Mouse (Mus musculus): Measurements from ENCODE around the gene Slc26a8. TPM values are rescaled to one million over a fixed set of nuclear protein-coding genes. Genes with fewer than 3 reads are reported as not detected.
A peak's percentile ranks its signal among the peaks of the same experiment; 100 is the strongest.
"Not testable (repeated sequence)": the region's sequence is repeated elsewhere in the genome, so short reads cannot be mapped to it uniquely, and the experiment has no call there.

Gene Slc26a8
- 0.34 and 0.51 TPM in 2 replicates for polyA plus RNA-seq (2014; fragmentation: Nextera tagmentation; extraction: Ambion mirVana)

GRCm38 (mm10) chr17:28689586-28690283 is at the start of gene Slc26a8:
Gene Slc26a8 (minus strand): TSS chr17:28690233.
- Histone ChIP-seq H3K9me3 (ENCODE audit: control insufficient read depth, low read length) (no peaks in the 10 kb centered on the region), H3K4me1 (ENCODE audit: control insufficient read depth in 2 of 2, insufficient read depth in 2 of 2, low read length in 2 of 2) (peaks cover 9 to 22% of the 10 kb centered on the region in 2 experiments), H3K36me3 (ENCODE audit: control insufficient read depth, insufficient read depth, low read length) (no peaks in the 10 kb centered on the region), H3K4me3 (ENCODE audit: control insufficient read depth in 1 of 2, insufficient read depth in 1 of 2, low read depth in 1 of 2, low read length in 2 of 2) (peak within 1 kb of the TSS; percentile 55 to 96), H3K9ac (ENCODE audit: low read length) (peak within 1 kb of the TSS; percentile 77), H3K27me3 (ENCODE audit: control insufficient read depth, insufficient read depth, low read length) (peaks cover 5% of the 10 kb centered on the region; the same call in 1 of the 2 replicates), H3K27ac (replicated peaks in 1 of 2; ENCODE audit: control insufficient read depth in 1 of 2, insufficient read depth in 1 of 2, low read depth in 2 of 2, low read length in 2 of 2) (peak within 1 kb of the TSS; percentile 46 to 64), H3K4me2 (ENCODE audit: low read length) (peak within 1 kb of the TSS; percentile 87)
- no peak for ATAC-seq (ENCODE audit: insufficient number of reproducible peaks, insufficient read depth, low FRiP score, low read depth)
- WGBS = 10% methylated on average over 40 of the region's 40 CpGs

DNA sequence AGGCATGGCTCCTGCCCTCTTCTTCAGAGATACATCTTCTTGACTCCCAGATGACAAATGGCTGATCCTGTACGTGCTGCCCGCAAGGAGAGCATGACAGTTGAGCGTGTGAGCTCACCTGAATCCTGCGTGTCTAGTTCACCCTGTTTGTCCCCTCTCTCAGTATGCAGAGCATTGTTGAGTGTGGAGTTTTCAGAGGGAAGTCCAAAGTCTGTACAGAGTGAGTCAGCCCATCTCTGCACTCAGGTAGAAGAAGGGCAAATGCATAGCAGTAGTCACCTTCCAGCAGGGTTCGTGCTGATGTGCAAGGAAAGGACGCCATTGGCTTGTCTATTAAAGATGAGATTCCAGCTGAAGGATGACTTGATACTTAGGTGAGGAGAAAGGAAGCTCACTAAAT is 49.2 kb upstream of the Slc26a8 start:
- ATAC-seq (ENCODE audit: insufficient number of reproducible peaks, insufficient read depth, low FRiP score, low read depth) = no peak
- Histone ChIP-seq H3K9me3 (ENCODE audit: control insufficient read depth, low read length) (no peaks in the 10 kb centered on the region), H3K27ac (replicated peaks in 1 of 2; ENCODE audit: control insufficient read depth in 1 of 2, insufficient read depth in 1 of 2, low read depth in 2 of 2, low read length in 2 of 2) (no peak overlapping the region), H3K4me1 (ENCODE audit: control insufficient read depth in 2 of 2, insufficient read depth in 2 of 2, low read length in 2 of 2) (no peaks in the 10 kb centered on the region; a peak in 1 of 4 replicates), H3K9ac (ENCODE audit: low read length) (no peak overlapping the region), H3K36me3 (ENCODE audit: control insufficient read depth, insufficient read depth, low read length) (peaks cover 88% of the 10 kb centered on the region), H3K4me3 (ENCODE audit: control insufficient read depth in 1 of 2, insufficient read depth in 1 of 2, low read depth in 1 of 2, low read length in 2 of 2) (no peak overlapping the region), H3K4me2 (ENCODE audit: low read length) (no peak overlapping the region), H3K27me3 (ENCODE audit: control insufficient read depth, insufficient read depth, low read length) (no peaks in the 10 kb centered on the region)
- WGBS = 96% methylated on average over 6 of the region's 6 CpGs

- H3K36me3 ChIP-seq (ENCODE audit: control insufficient read depth, insufficient read depth, low read length) = peaks cover 83% of the 10 kb centered on the region
- WGBS = 86% methylated on average over 4 of the region's 4 CpGs
- H3K4me3 ChIP-seq (ENCODE audit: control insufficient read depth in 1 of 2, insufficient read depth in 1 of 2, low read depth in 1 of 2, low read length in 2 of 2) = no peak overlapping the region
- H3K9ac ChIP-seq (ENCODE audit: low read length) = no peak overlapping the region
- no peaks in the 10 kb centered on the region for H3K27me3 ChIP-seq (ENCODE audit: control insufficient read depth, insufficient read depth, low read length)
- ATAC-seq (ENCODE audit: insufficient number of reproducible peaks, insufficient read depth, low FRiP score, low read depth) = no peak
- no peaks in the 10 kb centered on the region for H3K9me3 ChIP-seq (ENCODE audit: control insufficient read depth, low read length)
- no peak overlapping the region for H3K27ac ChIP-seq (replicated peaks in 1 of 2; ENCODE audit: control insufficient read depth in 1 of 2, insufficient read depth in 1 of 2, low read depth in 2 of 2, low read length in 2 of 2)
- no peaks in the 10 kb centered on the region; a peak in 1 of 4 replicates for H3K4me1 ChIP-seq (ENCODE audit: control insufficient read depth in 2 of 2, insufficient read depth in 2 of 2, low read length in 2 of 2)
- H3K4me2 ChIP-seq (ENCODE audit: low read length) = no peak overlapping the region
Observed at GRCm38 (mm10) chr17:28737973-28738372, 47.9 kb upstream of the Slc26a8 start.

GRCm38 (mm10) chr17:28736486-28736885 is 46.5 kb upstream of the Slc26a8 start:
- Histone ChIP-seq H3K4me3 (ENCODE audit: control insufficient read depth in 1 of 2, insufficient read depth in 1 of 2, low read depth in 1 of 2, low read length in 2 of 2) (no peak overlapping the region), H3K9ac (ENCODE audit: low read length) (no peak overlapping the region), H3K27me3 (ENCODE audit: control insufficient read depth, insufficient read depth, low read length) (no peaks in the 10 kb centered on the region), H3K27ac (replicated peaks in 1 of 2; ENCODE audit: control insufficient read depth in 1 of 2, insufficient read depth in 1 of 2, low read depth in 2 of 2, low read length in 2 of 2) (no peak overlapping the region), H3K4me1 (ENCODE audit: control insufficient read depth in 2 of 2, insufficient read depth in 2 of 2, low read length in 2 of 2) (no peaks in the 10 kb centered on the region; a peak in 1 of 4 replicates), H3K9me3 (ENCODE audit: control insufficient read depth, low read length) (no peaks in the 10 kb centered on the region), H3K4me2 (ENCODE audit: low read length) (no peak overlapping the region), H3K36me3 (ENCODE audit: control insufficient read depth, insufficient read depth, low read length) (peaks cover 83% of the 10 kb centered on the region)
- 66% methylated on average over 4 of the region's 4 CpGs for WGBS
- no peak for ATAC-seq (ENCODE audit: insufficient number of reproducible peaks, insufficient read depth, low FRiP score, low read depth)

- Histone ChIP-seq H3K9ac (ENCODE audit: low read length) (no peak overlapping the region), H3K4me3 (ENCODE audit: control insufficient read depth in 1 of 2, insufficient read depth in 1 of 2, low read depth in 1 of 2, low read length in 2 of 2) (no peak overlapping the region), H3K9me3 (ENCODE audit: control insufficient read depth, low read length) (no peaks in the 10 kb centered on the region), H3K27me3 (ENCODE audit: control insufficient read depth, insufficient read depth, low read length) (no peaks in the 10 kb centered on the region), H3K4me2 (ENCODE audit: low read length) (no peak overlapping the region), H3K4me1 (ENCODE audit: control insufficient read depth in 2 of 2, insufficient read depth in 2 of 2, low read length in 2 of 2) (no peaks in the 10 kb centered on the region; a peak in 1 of 4 replicates), H3K36me3 (ENCODE audit: control insufficient read depth, insufficient read depth, low read length) (peaks cover 83% of the 10 kb centered on the region), H3K27ac (replicated peaks in 1 of 2; ENCODE audit: control insufficient read depth in 1 of 2, insufficient read depth in 1 of 2, low read depth in 2 of 2, low read length in 2 of 2) (no peak overlapping the region)
- no peak for ATAC-seq (ENCODE audit: insufficient number of reproducible peaks, insufficient read depth, low FRiP score, low read depth)
- 83% methylated on average over 6 of the region's 6 CpGs for WGBS
Observed at GRCm38 (mm10) chr17:28735317-28736105, 45.5 kb upstream of the Slc26a8 start.

- not testable (repeated sequence) for H3K27me3 ChIP-seq (ENCODE audit: control insufficient read depth, insufficient read depth, low read length); ATAC-seq (ENCODE audit: insufficient number of reproducible peaks, insufficient read depth, low FRiP score, low read depth); H3K9me3 ChIP-seq (ENCODE audit: control insufficient read depth, low read length); H3K27ac ChIP-seq (replicated peaks in 1 of 2; ENCODE audit: control insufficient read depth in 1 of 2, insufficient read depth in 1 of 2, low read depth in 2 of 2, low read length in 2 of 2); H3K4me1 ChIP-seq (ENCODE audit: control insufficient read depth in 2 of 2, insufficient read depth in 2 of 2, low read length in 2 of 2); H3K4me3 ChIP-seq (ENCODE audit: control insufficient read depth in 1 of 2, insufficient read depth in 1 of 2, low read depth in 1 of 2, low read length in 2 of 2); H3K9ac ChIP-seq (ENCODE audit: low read length); H3K4me2 ChIP-seq (ENCODE audit: low read length)
- WGBS = 94% methylated on average over 11 of the region's 11 CpGs
- H3K36me3 ChIP-seq (ENCODE audit: control insufficient read depth, insufficient read depth, low read length) = peaks cover 85% of the 10 kb centered on the region
Observed at GRCm38 (mm10) chr17:28727511-28727910, 37.5 kb upstream of the Slc26a8 start.

DNA sequence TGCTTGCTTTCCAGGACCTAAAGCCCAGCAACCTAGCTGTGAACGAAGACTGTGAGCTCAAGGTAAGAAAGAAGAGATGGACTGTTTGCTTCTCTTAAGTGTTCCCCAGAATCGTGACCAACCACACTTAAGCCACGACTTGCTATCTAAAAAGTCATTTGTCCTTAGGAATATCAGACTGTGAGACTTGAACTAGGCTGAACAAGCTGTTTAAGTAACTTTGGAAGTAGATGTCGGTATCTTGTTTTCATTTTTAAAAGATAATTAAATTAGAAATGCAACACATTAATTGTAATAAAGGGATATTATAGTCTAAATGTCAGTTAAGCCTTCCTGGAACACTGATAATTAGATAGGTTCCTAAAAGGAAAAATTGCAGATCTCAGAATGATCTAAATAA is 35.8 kb upstream of the Slc26a8 start, which contains the start of gene AC170998.1:
Gene AC170998.1 (plus strand): TSS at position 301 of the 400 bp plus-strand sequence.
- WGBS = 88% methylated on average over 4 of the region's 4 CpGs
- Histone ChIP-seq H3K36me3 (ENCODE audit: control insufficient read depth, insufficient read depth, low read length) (peaks cover 78% of the 10 kb centered on the region), H3K27me3 (ENCODE audit: control insufficient read depth, insufficient read depth, low read length) (no peaks in the 10 kb centered on the region)

More for the DNA sequence above, 35.8 kb upstream of the Slc26a8 start, which contains the start of gene AC170998.1:
- Histone ChIP-seq H3K9me3 (ENCODE audit: control insufficient read depth, low read length) (no peaks in the 10 kb centered on the region), H3K4me2 (ENCODE audit: low read length) (no peak within 1 kb of the TSS), H3K4me3 (ENCODE audit: control insufficient read depth in 1 of 2, insufficient read depth in 1 of 2, low read depth in 1 of 2, low read length in 2 of 2) (no peak within 1 kb of the TSS), H3K27ac (replicated peaks in 1 of 2; ENCODE audit: control insufficient read depth in 1 of 2, insufficient read depth in 1 of 2, low read depth in 2 of 2, low read length in 2 of 2) (no peak within 1 kb of the TSS), H3K9ac (ENCODE audit: low read length) (no peak within 1 kb of the TSS), H3K4me1 (ENCODE audit: control insufficient read depth in 2 of 2, insufficient read depth in 2 of 2, low read length in 2 of 2) (peaks cover 3 to 10% of the 10 kb centered on the region in 2 experiments; a peak in 2 of 4 replicates)
- no peak for ATAC-seq (ENCODE audit: insufficient number of reproducible peaks, insufficient read depth, low FRiP score, low read depth)
